13 mouse cellular contexts compared by ENCODE assay signal in the genomic region with DNA sequence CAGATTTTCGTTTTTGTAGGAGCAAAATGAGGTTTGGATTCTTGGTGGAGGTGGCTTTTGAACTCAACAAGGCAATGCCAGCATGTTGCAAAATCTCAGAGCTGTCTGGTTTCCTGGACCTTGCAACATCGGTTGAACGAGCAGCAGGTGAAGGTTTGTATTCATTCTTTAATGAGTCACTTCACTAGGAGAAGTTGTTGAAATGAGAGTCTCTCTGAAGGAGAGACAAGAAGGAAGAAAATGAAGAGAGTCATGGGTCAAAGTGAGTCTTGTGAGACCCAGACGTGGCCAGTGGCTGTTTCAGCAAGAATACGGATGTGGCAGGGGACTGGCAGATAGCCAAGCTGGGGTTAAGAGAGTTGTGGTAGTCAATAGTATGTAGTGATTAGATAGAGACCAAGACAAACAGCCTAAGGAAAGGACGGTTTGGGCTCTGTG. TPM values are rescaled to one million over a fixed set of nuclear protein-coding genes. Genes with fewer than 3 reads are reported as not detected.
DNase-seq lines count a peak whose midpoint lies in the region; ATAC-seq and TF ChIP-seq lines count a peak whose summit lies in the region.
"Had no signal": no experiment of that assay in that cellular context is flagged by ENCODE, and none has a peak within 500 bp of the region (broad histone marks: within the 10 kb centered on the region; RNA-seq: fewer than 3 reads in every experiment).

No protein-coding gene starts in this region.

- peaks cover 15% of the 10 kb centered on the region for H3K4me1 ChIP-seq in bone marrow macrophage, adult 2 months (ENCODE audit: control insufficient read depth, insufficient read depth, low read length)
- H3K4me1 ChIP-seq: forebrain, embryonic 13.5 days had no signal

- no peak for TF ChIP-seq POLR2A in bone marrow macrophage, adult 2 months (IDR thresholded peaks at IDR 0.05; ENCODE audit: borderline replicate concordance, low read depth, low read length)

- ATAC-seq in megakaryocyte, adult 5-6 weeks (ENCODE audit: poor library complexity, severe bottlenecking): peak; percentile 90
- ATAC-seq: activated CD4-positive, CD25-positive, alpha-beta regulatory T cell, adult 4 months; forebrain, embryonic 13.5 days; midbrain, embryonic 16.5 days had no signal

- no peak for TF ChIP-seq CTCF in bone marrow macrophage, adult 2 months (IDR thresholded peaks at IDR 0.05; ENCODE audit: low read depth, low read length)

- H3K27ac ChIP-seq in bone marrow macrophage, adult 2 months (ENCODE audit: insufficient read depth, low read depth, low read length): peak overlapping the region; percentile 16; the same call in 1 of the 2 replicates
- H3K27ac ChIP-seq: forebrain, embryonic 13.5 days had no signal

- H3K4me3 ChIP-seq in bone marrow macrophage, adult 2 months (ENCODE audit: insufficient read depth, low read length): no peak overlapping the region
- H3K4me3 ChIP-seq: forebrain, embryonic 13.5 days had no signal

- DNase-seq in layer of hippocampus, adult 11-12 months (ENCODE audit: low spot score): peak; percentile 54
- no peak for DNase-seq in layer of hippocampus, adult 18-20 months (ENCODE audit: low spot score in 2 of 2)
- peak; percentile 42 for DNase-seq in kidney, postnatal 10 days
- no peak for DNase-seq in thymus, adult 18-20 months
- no peak for DNase-seq in embryo, embryonic 10.5 days (ENCODE audit: low spot score)
- no peak for DNase-seq in cerebellum, adult 11 months

RNA-seq across cellular contexts. Expression of a gene that starts 18.2 kb away (rescaled TPM):
- 10 to 100 TPM; 92.7 to 93.2 TPM for total RNA-seq in layer of hippocampus, adult 18-20 months (2021)
- 93.7 and 98.6 TPM in 2 replicates for polyA plus RNA-seq in bone marrow macrophage, adult 2 months (2012; ENCODE audit: insufficient read depth, insufficient read length, missing spikeins)
- 52.0 and 52.9 TPM in 2 replicates for total RNA-seq in megakaryocyte, adult 5-6 weeks (2015)
- total RNA-seq in megakaryocyte, adult 5-6 weeks (2017): 79.9 and 82.0 TPM in 2 replicates

RNA-seq across cellular contexts. Expression of a gene that starts 30.0 kb away (rescaled TPM):
- total RNA-seq in layer of hippocampus, adult 18-20 months (2021): 1 to 10 TPM in 1 of 2 experiments, under 1 TPM in 1; 0.48 to 1.1 TPM
- polyA plus RNA-seq in bone marrow macrophage, adult 2 months (2012; ENCODE audit: insufficient read depth, insufficient read length, missing spikeins): not detected in 2 replicates
- not detected in 2 replicates for total RNA-seq in megakaryocyte, adult 5-6 weeks (2015)
- total RNA-seq in megakaryocyte, adult 5-6 weeks (2017): not detected in 2 replicates
- polyA plus RNA-seq: activated CD4-positive, CD25-positive, alpha-beta regulatory T cell, adult 4 months; forebrain, embryonic 13.5 days; limb, embryonic 11.5 days; testis, adult 2 months had no signal

Comparison
In these comparisons a context has a peak if more than half of its experiments do, and no peak if none do; other contexts are left out.
1. DNase-seq: peak in layer of hippocampus, adult 11-12 months (single experiment) and kidney, postnatal 10 days (single experiment); none in layer of hippocampus, adult 18-20 months (0 of 2), thymus, adult 18-20 months (0 of 2), embryo, embryonic 10.5 days (single experiment) and cerebellum, adult 11 months (single experiment).